Mouse (Mus musculus): ENCODE measurements around the gene Them5.

- TF ChIP-seq CTCF (IDR thresholded peaks at IDR 0.05; ENCODE audit: low read depth, low read length) (no peak), GATA1 (IDR thresholded peaks at IDR 0.05; ENCODE audit: borderline replicate concordance, low read length) (no peak), TAL1 (conservative IDR thresholded peaks at IDR 0.05; ENCODE audit: low read depth, low read length) (no peak), GATA2 (IDR thresholded peaks at IDR 0.05; ENCODE audit: borderline replicate concordance, low read depth, low read length) (no peak)
Observed at GRCm38 (mm10) chr3:94396336-94396735, 54.4 kb downstream of the Them5 start.
